Mouse (Mus musculus): ENCODE results near the gene Tpst1. TPM values are rescaled to one million over a fixed set of nuclear protein-coding genes. Genes with fewer than 3 reads are reported as not detected.

Tpst1 gene
- total RNA-seq, 2 experiments from 2014 or later: 10.7 to 13.7 TPM

DNA sequence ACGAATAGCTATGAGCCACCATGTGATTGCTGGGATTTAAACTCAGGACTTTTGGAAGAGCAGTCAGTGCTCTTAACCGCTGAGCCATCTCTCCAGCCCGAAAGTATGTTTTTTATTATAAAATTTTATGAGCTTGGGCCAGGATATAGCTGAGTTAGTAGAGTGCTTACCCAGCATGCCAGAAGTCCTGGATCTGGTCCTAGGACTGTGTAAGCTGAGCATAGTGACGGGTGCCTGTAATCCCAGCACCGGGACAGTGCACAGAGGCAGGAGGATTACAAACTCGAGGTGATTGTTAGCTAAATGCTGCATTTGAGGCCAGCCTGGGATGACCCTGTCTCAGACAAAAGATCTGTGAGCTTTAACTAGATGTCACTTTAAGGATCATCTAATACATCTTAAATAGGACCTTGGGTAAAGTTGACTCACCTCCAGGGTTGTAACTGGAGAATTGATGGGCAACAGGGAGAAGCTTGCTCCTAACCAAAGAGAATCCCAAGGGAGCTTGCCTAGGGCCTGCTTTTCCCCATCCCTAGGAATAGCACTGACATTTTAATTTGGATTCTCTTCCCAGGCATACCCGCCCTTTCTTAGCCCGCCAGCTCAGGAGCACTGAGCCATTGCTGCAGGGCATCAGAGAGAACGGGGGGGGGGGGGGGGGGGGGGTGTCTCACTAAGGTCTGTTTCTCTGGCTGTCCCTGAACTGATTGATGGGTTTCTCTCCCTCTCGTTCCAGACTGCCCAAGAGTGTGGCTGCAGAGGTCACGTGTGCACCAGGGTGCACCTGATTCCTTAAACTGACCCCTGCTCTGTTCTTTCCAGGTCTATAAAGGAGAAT is 55.8 kb downstream of the Tpst1 start:
- intact Hi-C loops (cut with DNase I): no loop called here
- no peak for DNase-seq (ENCODE audit: low spot score)

DNA sequence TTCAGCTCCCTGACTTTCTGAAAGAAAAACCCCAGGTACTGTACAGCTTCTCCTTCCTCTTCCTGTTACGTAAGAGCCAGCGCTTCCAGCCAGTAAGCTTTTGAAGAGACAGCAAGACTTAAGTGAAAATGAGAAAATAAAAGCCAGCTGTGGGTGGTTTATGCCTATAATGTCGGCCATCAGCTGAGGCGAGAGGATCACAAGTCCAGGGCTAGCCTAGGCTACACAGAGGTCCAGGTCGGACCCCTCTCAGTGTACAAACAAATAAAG is 56.3 kb downstream of the Tpst1 start:
- intact Hi-C loops (cut with DNase I): no loop called here
- DNase-seq (ENCODE audit: low spot score): no peak

DNA sequence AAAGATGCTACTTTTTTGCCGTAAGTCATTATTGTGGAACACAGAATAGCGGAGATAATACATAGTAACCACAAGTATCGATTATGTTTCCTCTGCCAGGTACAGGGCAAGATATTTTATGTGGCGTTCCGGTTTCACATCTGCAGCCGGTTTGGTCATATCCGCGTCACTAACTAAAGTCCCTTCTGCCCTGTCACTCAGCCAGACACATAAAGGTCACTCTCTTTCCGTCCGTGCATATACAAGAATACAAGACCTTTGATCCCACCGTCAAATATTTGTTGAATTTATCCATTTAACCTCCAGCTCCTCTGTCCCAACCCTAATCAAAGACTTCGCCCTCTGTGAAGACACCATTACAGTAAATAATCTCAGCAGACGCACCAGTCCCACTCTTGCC is 63.5 kb downstream of the Tpst1 start:
- intact Hi-C loops (cut with DNase I): loop anchor here (2.0 kb wide), 1 partner anchor 54 kb away; no protein-coding TSS in a partner anchor
- no peak for DNase-seq (ENCODE audit: low spot score)

DNA sequence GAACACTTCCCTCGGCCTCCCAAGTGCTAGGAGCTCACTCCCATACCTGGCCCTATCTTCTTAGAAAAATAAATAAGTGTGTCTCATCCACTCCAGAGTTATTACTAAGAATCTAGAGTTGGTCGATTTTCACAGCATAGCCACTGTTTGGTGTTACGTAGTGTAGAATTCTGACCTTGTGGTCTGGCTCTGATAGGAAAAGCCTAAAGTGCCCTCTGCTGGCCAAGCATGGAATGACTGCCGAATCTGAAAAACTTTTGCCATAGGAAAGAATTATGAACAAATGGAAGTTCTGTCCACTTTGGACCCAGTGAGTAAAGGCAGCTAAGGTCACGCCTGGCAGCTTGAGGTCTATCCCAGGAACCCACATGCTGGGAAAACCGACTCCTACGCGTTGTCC is 66.3 kb downstream of the Tpst1 start:
- peak; percentile 49 for DNase-seq (ENCODE audit: low spot score)
- intact Hi-C loops (cut with DNase I): loop anchor here (1.0 kb wide), 2 partner anchors 60 to 94 kb away; no protein-coding TSS in a partner anchor

DNA sequence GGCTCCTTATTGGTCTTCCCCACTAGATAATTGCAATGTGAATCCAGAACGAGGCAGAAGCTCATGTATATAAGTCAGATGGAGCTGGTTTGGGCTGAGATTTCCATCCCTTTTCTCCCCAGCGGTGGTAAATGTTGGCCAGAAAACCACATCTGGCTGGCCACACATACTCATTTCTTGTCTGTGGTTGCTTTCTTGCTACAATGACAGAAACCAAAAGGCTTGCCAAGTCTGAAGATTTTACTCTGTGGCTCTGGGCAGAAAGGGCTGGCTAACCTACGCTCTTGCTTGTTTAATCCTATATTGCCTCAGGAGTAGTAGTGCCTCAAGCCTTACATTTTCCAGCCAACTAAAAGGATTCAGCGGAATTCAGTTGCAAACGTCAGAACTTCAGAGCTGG is 68.0 kb downstream of the Tpst1 start:
- intact Hi-C loops (cut with DNase I): loop anchor here (2.0 to 5.0 kb wide), 2 partner anchors 22 to 119 kb away; no protein-coding TSS in a partner anchor
- no peak for DNase-seq (ENCODE audit: low spot score)

DNA sequence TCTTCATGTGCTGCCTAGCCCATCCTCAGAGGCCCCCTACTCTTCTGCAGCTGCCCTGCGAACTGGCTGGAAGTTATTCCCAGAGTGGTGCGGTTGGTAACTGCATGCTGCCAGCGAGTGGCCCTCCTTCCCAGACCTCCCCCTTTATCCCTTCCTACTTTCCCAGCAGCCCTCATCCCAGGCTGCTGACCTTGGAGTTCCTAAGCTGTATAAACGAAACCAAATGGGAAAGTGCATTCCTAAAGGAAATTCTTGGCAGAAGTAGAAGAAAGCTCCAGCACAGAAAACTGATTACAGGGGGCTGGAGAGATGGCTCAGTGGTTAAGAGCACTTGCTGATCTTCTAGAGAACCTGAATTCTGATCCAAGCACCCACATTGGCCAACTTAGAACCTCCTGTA is 68.9 kb downstream of the Tpst1 start:
- intact Hi-C loops (cut with DNase I): loop anchor here (5.0 kb wide), 1 partner anchor 120 kb away; no protein-coding TSS in a partner anchor
- no peak for DNase-seq (ENCODE audit: low spot score)

DNA sequence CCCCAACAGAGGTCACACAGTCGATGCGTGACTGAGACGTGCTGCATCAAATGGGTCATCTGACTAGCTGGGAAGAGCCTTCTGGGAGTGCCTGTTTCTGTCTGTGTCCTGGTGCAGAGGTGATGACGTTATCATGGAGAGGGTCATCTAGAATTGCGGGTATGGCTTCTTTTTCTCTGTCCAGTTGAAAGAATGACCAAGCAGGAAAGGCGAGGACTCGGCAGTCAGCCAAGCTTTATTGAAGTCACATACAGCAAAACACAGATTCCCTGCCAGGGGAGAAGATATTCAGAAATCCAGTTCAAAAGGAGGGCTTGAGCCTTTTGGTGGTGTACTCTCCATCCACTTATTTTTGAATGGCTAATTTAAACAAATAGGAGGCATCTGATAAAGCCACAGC is 70.0 kb downstream of the Tpst1 start:
- intact Hi-C loops (cut with DNase I): loop anchor here (5.0 kb wide), 1 partner anchor 121 kb away; no protein-coding TSS in a partner anchor
- no peak for DNase-seq (ENCODE audit: low spot score)

DNA sequence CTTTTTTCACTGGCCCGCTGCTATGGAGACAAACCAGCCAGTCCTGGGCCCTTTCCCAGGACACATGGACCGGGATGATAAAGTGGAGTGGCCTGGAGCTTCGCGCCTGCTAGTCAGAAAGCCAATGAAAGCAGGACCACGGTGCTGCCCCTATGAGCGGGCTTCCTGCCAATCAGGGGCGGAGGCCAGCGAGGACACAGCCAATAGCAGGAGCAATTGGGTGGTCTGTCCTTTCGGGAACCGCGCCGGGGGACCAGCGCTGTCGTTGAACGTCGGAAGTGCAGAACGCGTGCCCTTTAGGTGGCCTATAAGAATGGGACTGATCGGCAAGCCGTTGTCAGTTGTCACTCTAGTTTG is 70.8 kb downstream of the Tpst1 start:
- intact Hi-C loops (cut with DNase I): loop anchor here (5.0 kb wide), 1 partner anchor 122 kb away; no protein-coding TSS in a partner anchor
- peak; percentile 70 for DNase-seq (ENCODE audit: low spot score)

DNA sequence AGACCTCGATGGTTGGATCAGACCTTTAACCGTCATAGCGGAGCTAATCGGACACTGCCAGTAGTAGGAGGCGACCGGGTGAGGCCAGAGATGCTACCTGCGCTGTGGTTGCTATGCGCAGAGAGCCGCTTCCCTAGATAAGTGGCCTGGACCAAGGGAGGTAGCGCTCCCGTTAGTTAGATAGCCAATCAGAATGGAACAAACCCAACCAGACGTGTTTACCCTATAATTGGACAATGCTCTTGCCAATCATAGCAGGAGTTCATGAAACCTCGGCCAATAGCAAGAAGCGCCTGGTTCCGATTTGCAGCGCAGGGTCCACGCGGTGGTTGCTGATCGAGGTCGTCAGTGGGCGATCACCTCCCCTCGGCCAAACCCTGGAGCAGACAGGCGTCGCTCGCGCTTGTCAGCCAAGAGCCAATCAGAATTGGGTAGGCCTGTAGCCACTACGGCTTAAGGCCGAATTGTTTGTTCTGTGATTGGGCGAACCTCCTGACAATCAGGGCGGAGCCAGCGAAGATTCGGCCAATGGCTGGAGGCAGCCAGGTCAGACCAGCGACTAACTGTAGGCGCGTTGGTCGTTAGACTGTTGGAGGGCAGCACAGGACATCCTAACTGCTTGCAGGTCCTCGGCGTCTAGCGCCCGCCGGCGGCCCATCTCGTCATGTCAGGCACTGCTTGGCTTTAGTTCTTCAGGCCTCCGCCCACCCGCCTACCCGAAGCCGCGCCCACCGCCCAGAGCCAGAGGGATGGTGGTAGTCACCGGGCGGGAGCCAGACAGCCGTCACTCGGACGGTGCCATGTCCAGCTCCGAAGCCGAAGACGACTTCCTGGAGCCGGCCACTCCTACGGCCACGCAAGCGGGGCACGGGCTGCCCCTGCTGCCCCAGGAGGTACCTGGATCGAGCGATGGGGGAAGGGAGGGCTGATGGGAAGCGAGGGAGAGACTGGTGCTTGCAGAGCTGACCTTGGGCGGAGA is 71.5 kb downstream of the Tpst1 start, which contains the start of gene Kctd7:
Kctd7 (plus strand) TSS at position 528 of the 979 bp plus-strand sequence.
- intact Hi-C loops (cut with DNase I): loop anchor here (5.0 kb wide), 1 partner anchor 122 kb away; no protein-coding TSS in a partner anchor
- DNase-seq (ENCODE audit: low spot score): peak; percentile 98

DNA sequence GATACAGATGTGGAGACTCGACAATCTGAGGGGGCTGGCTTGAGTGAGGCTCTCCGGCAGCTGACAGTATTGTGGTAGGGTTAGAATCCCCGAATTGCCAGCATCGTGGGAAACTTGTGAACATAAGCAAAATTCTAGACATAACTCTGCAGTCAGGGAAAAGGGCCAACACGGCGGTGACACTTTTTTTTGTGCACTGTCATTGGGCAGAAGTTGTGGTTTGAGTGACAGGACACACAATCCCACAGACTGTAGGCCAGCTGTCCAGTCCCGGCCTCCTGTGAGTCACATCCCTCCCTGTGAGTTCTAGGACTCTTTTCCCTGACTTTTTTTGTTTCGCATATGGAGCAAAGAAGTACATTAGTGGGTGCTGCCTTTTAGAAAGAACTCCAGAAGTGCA is 72.8 kb downstream of the Tpst1 start:
- DNase-seq (ENCODE audit: low spot score): no peak
- intact Hi-C loops (cut with DNase I): no loop called here

DNA sequence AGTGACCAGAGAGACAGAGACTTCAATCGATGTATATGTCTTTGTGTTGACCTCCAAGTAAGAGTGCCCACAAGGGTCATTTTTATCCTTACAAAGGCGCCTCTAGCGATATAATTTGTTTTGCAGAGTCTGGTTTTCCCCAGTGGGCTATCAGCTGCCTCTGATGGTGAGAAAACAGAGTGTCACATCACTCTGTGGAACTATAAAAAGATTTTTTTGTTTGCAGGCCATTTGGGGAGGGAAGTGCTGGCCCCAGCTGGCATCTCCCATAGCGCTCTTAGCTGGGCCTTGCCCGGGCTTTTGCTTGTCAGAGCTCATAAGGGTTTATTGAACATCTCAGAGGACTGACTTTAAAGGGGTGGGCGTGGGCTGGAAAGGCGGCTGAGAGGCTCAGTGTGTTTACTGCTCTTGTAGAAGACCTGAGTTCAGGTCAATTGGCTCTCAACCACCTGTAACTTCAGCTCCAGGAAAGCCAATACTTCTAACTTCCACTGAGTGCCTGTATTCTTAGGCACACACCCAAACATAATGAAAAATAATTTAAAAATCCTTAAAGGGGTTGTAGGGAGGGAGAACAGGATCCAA is 76.7 kb downstream of the Tpst1 start:
- no peak for DNase-seq (ENCODE audit: low spot score)
- intact Hi-C loops (cut with DNase I): no loop called here

DNA sequence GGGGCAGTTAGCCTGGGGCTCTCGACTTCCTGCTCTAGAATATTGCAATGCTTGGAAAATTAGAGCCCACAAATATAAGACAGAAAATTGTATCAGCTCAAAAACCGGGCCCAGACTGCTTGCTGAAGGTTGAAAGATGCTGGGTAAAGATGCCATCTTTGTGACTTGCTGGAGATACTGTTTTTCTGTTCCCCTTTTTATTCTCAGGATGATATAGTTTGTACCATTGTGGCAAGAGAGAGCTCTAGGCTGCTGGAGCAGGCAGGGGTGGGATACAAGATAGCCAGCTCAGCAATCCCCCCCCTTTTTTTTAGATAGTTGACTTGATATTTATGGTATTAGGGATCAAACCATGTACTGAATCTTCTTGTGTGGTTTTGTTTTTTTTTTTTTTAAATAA is 81.2 kb downstream of the Tpst1 start:
- intact Hi-C loops (cut with DNase I): no loop called here
- no peak for DNase-seq (ENCODE audit: low spot score)

DNA sequence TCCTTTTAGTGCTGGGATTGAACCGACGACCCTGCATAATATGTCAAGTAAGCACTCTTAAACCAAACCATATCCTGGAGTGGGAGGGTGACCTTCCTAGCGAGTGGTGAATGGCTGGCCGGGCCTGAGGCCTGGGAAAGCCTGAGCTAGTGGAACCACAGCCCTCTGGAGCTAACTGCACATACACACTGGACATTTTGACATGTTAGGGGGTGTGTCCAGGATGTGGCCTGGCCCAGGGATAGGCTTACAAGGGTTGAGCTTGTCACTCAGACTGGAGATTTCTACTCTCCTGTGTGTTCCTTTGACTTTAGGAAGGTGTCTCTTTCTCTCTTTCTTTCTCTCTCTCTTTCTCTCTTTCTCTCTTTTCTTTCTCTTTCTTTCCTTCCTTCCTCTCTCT is 85.4 kb downstream of the Tpst1 start:
- intact Hi-C loops (cut with DNase I): no loop called here
- DNase-seq (ENCODE audit: low spot score): no peak

DNA sequence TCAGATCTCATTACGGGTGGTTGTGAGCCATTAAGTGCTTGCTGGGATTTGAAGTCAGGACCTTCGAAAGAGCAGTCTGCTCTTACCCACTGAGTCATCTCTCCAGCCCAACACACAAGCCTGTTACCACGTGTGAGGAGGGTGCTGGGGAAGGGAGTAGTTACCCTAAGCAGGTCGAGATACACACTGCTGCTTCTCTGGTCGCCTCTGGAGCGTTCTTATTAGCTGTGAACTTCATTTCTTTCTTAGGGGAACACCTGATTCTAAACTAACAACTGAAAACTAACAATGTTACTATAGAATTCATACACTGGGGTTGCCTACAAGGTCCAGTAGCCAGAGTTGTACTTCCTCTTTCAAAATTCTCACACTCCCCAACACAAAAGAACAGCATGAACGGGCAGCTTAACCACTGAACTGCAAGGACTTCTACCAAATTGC is 86.7 kb downstream of the Tpst1 start:
- DNase-seq (ENCODE audit: low spot score): no peak
- intact Hi-C loops (cut with DNase I): no loop called here

DNA sequence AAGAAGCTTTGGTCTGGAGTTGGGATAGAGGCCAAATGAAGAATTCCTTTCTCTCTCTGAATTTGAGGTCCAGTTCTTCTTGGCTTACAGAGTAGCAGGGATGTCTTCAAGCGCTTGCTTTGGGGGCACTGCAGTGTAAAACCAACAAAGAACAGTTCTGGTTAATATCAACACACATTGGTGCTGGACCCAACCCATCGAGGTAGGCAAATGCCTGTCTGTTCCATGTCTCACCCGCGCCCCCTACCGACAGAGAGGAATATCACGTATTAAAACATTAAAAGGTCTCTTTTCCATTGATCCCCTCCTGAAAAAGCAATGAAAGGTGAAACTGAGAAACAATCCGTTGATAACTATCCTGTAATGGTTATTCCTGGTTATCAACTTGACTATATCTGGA is 90.5 kb downstream of the Tpst1 start:
- intact Hi-C loops (cut with DNase I): loop anchor here (2.0 kb wide), 1 partner anchor 23 kb away; no protein-coding TSS in a partner anchor
- DNase-seq (ENCODE audit: low spot score): peak; percentile 20

DNA sequence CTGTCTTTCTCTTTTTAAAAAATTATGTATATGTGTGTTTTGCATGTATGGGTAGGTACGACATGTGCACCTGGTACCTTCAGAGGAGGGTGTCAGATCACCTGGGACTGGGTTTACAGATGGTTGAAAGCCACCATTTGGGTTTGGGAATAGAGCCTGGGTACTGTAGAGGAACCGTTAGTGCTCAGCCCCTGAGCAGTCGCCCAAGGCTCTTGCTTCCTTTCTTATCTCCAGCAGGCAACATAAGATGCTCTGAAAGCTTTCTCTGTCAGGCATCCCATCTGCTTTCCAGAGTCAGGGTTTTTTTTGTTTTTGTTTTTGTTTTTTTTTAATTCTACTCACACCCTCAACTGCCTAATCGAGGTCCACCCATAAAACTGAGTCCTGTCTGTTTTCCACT is 92.1 kb downstream of the Tpst1 start:
- no peak for DNase-seq (ENCODE audit: low spot score)
- intact Hi-C loops (cut with DNase I): no loop called here

DNA sequence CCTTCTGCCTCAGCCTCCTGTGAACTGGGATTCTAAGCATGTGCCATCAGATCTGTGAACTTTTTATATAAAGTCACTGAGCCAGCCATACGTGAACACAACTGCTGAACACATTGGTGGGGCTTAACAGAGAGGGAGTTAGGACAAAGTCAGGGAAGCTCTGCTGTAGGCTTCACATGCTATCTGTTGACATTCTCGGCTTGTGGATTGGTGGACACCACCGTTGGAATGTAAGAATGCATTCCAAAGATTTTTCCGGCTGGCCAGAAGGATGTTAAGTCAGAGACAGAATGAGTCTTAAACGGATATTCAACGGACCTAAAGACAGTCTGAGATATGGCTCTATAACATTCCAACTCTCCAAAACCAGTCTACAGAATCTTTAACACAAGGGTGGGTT is 96.0 kb downstream of the Tpst1 start:
- no peak for DNase-seq (ENCODE audit: low spot score)
- intact Hi-C loops (cut with DNase I): no loop called here

DNA sequence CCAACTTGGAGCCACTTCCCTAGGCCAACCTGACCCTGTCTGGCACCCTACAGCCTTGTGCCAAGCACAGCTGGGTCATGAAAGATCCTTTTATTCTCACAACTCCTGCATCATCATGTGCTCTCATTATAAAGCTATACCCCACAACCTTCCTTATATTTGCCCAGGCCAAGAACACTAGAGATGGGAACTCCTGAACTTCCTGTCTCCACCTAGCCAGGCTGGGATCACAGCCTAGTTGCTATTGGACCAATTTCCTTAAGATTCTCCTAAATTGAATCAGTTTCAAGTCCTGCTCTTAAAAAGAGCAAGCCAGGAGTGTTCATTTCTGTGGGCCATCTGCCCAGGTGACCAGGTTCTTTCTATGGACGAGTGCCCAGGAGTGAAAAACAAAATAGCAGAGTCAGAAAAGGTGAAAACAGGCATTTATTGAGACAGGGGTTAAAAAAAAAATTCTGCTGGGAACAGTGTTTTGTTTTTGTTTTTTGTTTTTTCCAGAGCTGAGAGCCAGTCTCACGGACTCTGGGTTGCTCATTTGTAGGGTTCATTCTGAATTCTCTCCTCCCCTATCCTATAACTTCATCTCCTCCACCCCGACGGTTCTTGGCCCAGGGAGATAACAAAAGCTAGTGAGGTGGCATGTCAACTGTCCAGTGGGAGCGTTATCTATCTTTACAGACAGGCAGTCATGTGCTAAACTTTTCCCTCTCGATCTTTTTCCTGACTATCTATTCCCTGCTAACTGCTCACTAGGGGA is 97.7 kb downstream of the Tpst1 start:
- intact Hi-C loops (cut with DNase I): no loop called here
- DNase-seq (ENCODE audit: low spot score): no peak

DNA sequence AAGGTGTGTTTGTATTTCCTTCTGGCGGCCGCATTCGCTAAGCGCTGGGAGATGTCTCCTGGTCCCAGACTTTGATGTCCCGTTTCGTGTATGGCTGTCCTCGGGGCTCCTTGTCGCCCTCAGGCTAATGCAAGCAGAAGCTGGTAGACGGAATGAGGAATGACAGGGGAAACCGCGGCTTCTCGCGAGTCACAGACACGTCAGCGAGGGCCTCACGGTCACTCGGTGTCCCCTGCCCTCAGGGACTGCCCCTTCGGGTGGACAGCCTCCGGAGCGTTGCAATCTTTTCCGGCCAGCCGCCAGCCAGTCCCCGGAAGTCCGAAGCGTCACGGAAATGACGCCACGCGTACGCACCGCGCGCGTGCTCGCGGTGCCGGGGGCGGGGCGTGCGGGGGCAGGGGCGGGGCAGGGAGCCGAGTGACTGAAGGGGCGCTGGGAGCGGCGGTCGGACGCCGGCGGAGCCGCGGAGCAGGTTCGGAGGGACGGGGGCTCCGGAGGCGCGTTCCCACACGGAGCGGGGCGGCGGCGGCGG is 98.4 kb downstream of the Tpst1 start, which contains the start of gene Rabgef1:
Rabgef1 (plus strand) TSS at position 376 of the 532 bp plus-strand sequence.
- DNase-seq (ENCODE audit: low spot score): peak; percentile 94
- intact Hi-C loops (cut with DNase I): no loop called here
